Mouse (Mus musculus) erythroblast, embryonic 14.5 days (primary cell): ENCODE measurements around the gene Hist1h2ab. TPM values are rescaled to one million over a fixed set of nuclear protein-coding genes. Genes with fewer than 3 reads are reported as not detected.
A peak's percentile ranks its signal among the peaks of the same experiment; 100 is the strongest.
"Not testable (repeated sequence)": the region's sequence is repeated elsewhere in the genome, so short reads cannot be mapped to it uniquely, and the experiment has no call there.

Experiments used
- H3K27me3 ChIP-seq: 2 replicates; pipeline ENCODE4 v1.6.1; 2012; ENCODE audit warnings: inconsistent platforms; ENCODE audit not compliant: control insufficient read depth
- H3K36me3 ChIP-seq: 2 replicates; pipeline ENCODE4 v1.6.1; 2012; ENCODE audit warnings: mild to moderate bottlenecking, inconsistent platforms; ENCODE audit not compliant: control insufficient read depth
- H3K4me1 ChIP-seq: 2 replicates; pipeline ENCODE4 v1.6.1; 2012; ENCODE audit warnings: inconsistent platforms; ENCODE audit not compliant: control insufficient read depth
- H3K4me3 ChIP-seq: replicated peaks from 2 replicates; pipeline ENCODE3; 2012; ENCODE audit warnings: moderate library complexity, mild to moderate bottlenecking, inconsistent platforms
- H3K9me3 ChIP-seq: 2 replicates; pipeline ENCODE4 v1.6.1; 2012; ENCODE audit warnings: low read length, inconsistent platforms, mixed read lengths; ENCODE audit not compliant: control insufficient read depth
- GATA1 ChIP-seq: IDR thresholded peaks from 2 replicates; pipeline ENCODE4 v1.6.1; 2012; ENCODE audit warnings: low read length, inconsistent platforms, mixed read lengths
- TAL1 ChIP-seq: IDR thresholded peaks from 3 replicates; pipeline ENCODE4 v1.6.1; 2012; ENCODE audit warnings: low read length, inconsistent platforms, mixed read lengths
- polyA plus RNA-seq: library from polyadenylated mRNA; stranded (reverse); fragments of >175 nt; gene quantifications from 2 replicates; pipeline ENCODE4 v1.2.3, GENCODE M21; 2012

Gene Hist1h2ab
- polyA plus RNA-seq, 1 experiment, result 22.3 TPM

GRCm38 (mm10) chr13:23751478-23751956, 591 bp downstream of the Hist1h2ab start:
- Histone ChIP-seq H3K4me3 (peak overlapping the region; percentile 66), H3K27me3 (no peaks in the 10 kb centered on the region), H3K9me3 (no peaks in the 10 kb centered on the region), H3K36me3 (peaks cover 4% of the 10 kb centered on the region), H3K4me1 (peaks cover 70% of the 10 kb centered on the region)
- no peak for TF ChIP-seq TAL1
- no peak for TF ChIP-seq GATA1

GRCm38 (mm10) chr13:23752067-23752741, 1.3 kb downstream of the Hist1h2ab start, which contains the start of gene Hist1h3b:
TSS of gene Hist1h3b (plus strand) at chr13:23752267.
- not testable (repeated sequence) for H3K36me3 ChIP-seq, H3K9me3 ChIP-seq, H3K27me3 ChIP-seq
- Histone ChIP-seq H3K4me3 (peak within 1 kb of the TSS; percentile 68), H3K4me1 (peaks cover 70% of the 10 kb centered on the region)

DNA sequence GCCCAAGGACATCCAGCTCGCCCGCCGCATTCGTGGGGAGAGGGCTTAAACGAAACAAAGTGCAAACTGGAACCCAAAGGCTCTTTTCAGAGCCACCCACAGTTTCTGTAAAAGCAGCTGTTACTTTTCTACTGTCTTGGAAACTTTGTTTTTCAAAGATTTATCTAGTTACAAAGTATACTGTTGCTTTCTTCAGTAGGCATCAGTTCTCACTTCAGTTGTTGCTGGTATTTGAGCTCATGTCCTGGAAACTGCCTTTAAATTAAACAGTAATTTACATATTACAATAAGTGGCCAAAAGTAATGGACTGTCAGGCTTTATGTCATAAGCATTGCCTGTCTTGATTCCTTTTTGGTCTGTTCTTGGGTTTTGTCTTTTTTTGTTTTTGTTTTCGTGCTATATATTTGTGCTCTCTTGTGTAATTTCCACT, 1.8 kb downstream of the Hist1h2ab start:
- Histone ChIP-seq H3K36me3 (peaks cover 4% of the 10 kb centered on the region), H3K27me3 (no peaks in the 10 kb centered on the region), H3K4me3 (peak overlapping the region; percentile 68), H3K9me3 (no peaks in the 10 kb centered on the region), H3K4me1 (peaks cover 70% of the 10 kb centered on the region)
- TF ChIP-seq TAL1 (no peak), GATA1 (no peak)

- Histone ChIP-seq H3K27me3 (no peaks in the 10 kb centered on the region), H3K4me3 (peak overlapping the region; percentile 68), H3K4me1 (peaks cover 70% of the 10 kb centered on the region), H3K36me3 (peaks cover 4% of the 10 kb centered on the region), H3K9me3 (no peaks in the 10 kb centered on the region)
- TF ChIP-seq TAL1 (no peak), GATA1 (no peak)
Measured at GRCm38 (mm10) chr13:23753314-23754078, 2.6 kb downstream of the Hist1h2ab start.

DNA sequence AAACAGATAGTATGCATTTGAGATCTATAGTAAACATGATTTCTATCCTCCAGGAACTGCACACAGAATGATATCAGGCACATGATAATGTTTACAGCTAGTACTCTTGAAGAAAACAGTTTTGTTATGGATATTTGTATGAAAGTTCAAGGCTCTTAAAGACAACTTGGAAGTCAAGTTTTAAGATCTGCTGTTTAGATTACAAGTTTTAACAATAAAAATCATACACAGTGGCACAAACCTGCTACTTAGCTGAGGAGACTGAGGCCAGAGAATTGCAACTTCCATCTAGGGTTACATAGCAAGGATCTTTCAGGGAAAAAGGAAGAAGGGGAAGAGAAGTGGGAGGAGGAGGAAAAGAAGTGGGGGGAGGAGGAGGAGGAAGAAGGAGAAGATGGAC, 4.1 kb downstream of the Hist1h2ab start:
- Histone ChIP-seq H3K9me3 (no peaks in the 10 kb centered on the region), H3K27me3 (no peaks in the 10 kb centered on the region), H3K36me3 (peaks cover 3% of the 10 kb centered on the region), H3K4me3 (no peak overlapping the region), H3K4me1 (peaks cover 70% of the 10 kb centered on the region)
- no peak for TF ChIP-seq TAL1
- peak; percentile 81 for TF ChIP-seq GATA1

- TF ChIP-seq TAL1 (no peak), GATA1 (no peak)
- Histone ChIP-seq H3K4me3 (peak within 1 kb of the TSS; percentile 63), H3K4me1 (peaks cover 72% of the 10 kb centered on the region), H3K9me3 (no peaks in the 10 kb centered on the region), H3K36me3 (peaks cover 2% of the 10 kb centered on the region), H3K27me3 (no peaks in the 10 kb centered on the region)
Measured at GRCm38 (mm10) chr13:23756790-23757189, 5.9 kb downstream of the Hist1h2ab start, which contains the start of gene Hist1h4b. TSS of gene Hist1h4b (plus strand) at chr13:23757013.

GRCm38 (mm10) chr13:23757211-23757773, 6.4 kb downstream of the Hist1h2ab start:
- no peaks in the 10 kb centered on the region for H3K27me3 ChIP-seq
- H3K4me1 ChIP-seq, result peaks cover 73% of the 10 kb centered on the region
- H3K9me3 ChIP-seq, result no peaks in the 10 kb centered on the region
- H3K36me3 ChIP-seq, result peaks cover 2% of the 10 kb centered on the region
- peak overlapping the region; percentile 63 for H3K4me3 ChIP-seq
- TF ChIP-seq GATA1 (no peak), TAL1 (no peak)

GRCm38 (mm10) chr13:23757921-23758320, 7.0 kb downstream of the Hist1h2ab start:
- peaks cover 2% of the 10 kb centered on the region for H3K36me3 ChIP-seq
- H3K4me1 ChIP-seq, result peaks cover 79% of the 10 kb centered on the region
- peak overlapping the region; percentile 63 for H3K4me3 ChIP-seq
- H3K9me3 ChIP-seq, result no peaks in the 10 kb centered on the region
- no peak for TF ChIP-seq TAL1
- no peak for TF ChIP-seq GATA1
- no peaks in the 10 kb centered on the region for H3K27me3 ChIP-seq

GRCm38 (mm10) chr13:23759251-23759771, 8.4 kb downstream of the Hist1h2ab start:
- Histone ChIP-seq H3K9me3 (no peaks in the 10 kb centered on the region), H3K36me3 (peaks cover 2% of the 10 kb centered on the region), H3K27me3 (no peaks in the 10 kb centered on the region), H3K4me1 (peaks cover 84% of the 10 kb centered on the region), H3K4me3 (peak overlapping the region; percentile 64)
- no peak for TF ChIP-seq TAL1
- no peak for TF ChIP-seq GATA1
